Mouse (Mus musculus): ENCODE data around the gene Plxnd1. TPM values are rescaled to one million over a fixed set of nuclear protein-coding genes. Genes with fewer than 3 reads are reported as not detected.

Plxnd1 gene
- total RNA-seq, 2 experiments from 2014 or later = 14.7 to 26.7 TPM

GRCm38 (mm10) chr6:116007561-116008173, 12.9 kb upstream of the Plxnd1 start:
- peak overlapping the region; percentile 46 for H3K27ac ChIP-seq
- peak overlapping the region; percentile 44 for H3K4me3 ChIP-seq
- DNase-seq = peak; percentile 85
- peak; percentile 88 for TF ChIP-seq CTCF (IDR thresholded peaks at IDR 0.05)
- intact Hi-C loops (cut with DNase I) = loop anchor here (1.0 to 2.0 kb wide), 2 partner anchors 106 to 161 kb away; no protein-coding TSS in a partner anchor

GRCm38 (mm10) chr6:116006731-116007130, 11.9 kb upstream of the Plxnd1 start:
- intact Hi-C loops (cut with DNase I) = no loop called here
- TF ChIP-seq CTCF (IDR thresholded peaks at IDR 0.05) = no peak
- peak; percentile 91 for DNase-seq
- peak overlapping the region; percentile 52 for H3K4me3 ChIP-seq
- H3K27ac ChIP-seq = peak overlapping the region; percentile 94

GRCm38 (mm10) chr6:116005959-116006288, 11.1 kb upstream of the Plxnd1 start:
- intact Hi-C loops (cut with DNase I) = no loop called here
- Histone ChIP-seq H3K4me3 (peak overlapping the region; percentile 52), H3K27ac (peak overlapping the region; percentile 94)
- DNase-seq = peak; percentile 45
- TF ChIP-seq CTCF (IDR thresholded peaks at IDR 0.05) = no peak

GRCm38 (mm10) chr6:116005275-116005958, 10.6 kb upstream of the Plxnd1 start:
- no peak for TF ChIP-seq CTCF (IDR thresholded peaks at IDR 0.05)
- intact Hi-C loops (cut with DNase I) = no loop called here
- peak; percentile 34 for DNase-seq
- Histone ChIP-seq H3K27ac (peak overlapping the region; percentile 94), H3K4me3 (peak overlapping the region; percentile 52)

GRCm38 (mm10) chr6:116004716-116005115, 9.9 kb upstream of the Plxnd1 start:
- intact Hi-C loops (cut with DNase I) = no loop called here
- peak; percentile 44 for DNase-seq
- no peak for TF ChIP-seq CTCF (IDR thresholded peaks at IDR 0.05)
- Histone ChIP-seq H3K27ac (peak overlapping the region; percentile 94), H3K4me3 (peak overlapping the region; percentile 40; the same call in 1 of the 2 replicates)

GRCm38 (mm10) chr6:116004069-116004468, 9.3 kb upstream of the Plxnd1 start:
- Histone ChIP-seq H3K27ac (peak overlapping the region; percentile 94), H3K4me3 (peak overlapping the region; percentile 40)
- DNase-seq = peak; percentile 63
- TF ChIP-seq CTCF (IDR thresholded peaks at IDR 0.05) = no peak
- intact Hi-C loops (cut with DNase I) = no loop called here

- peak overlapping the region; percentile 94 for H3K27ac ChIP-seq
- DNase-seq = peak; percentile 42
- intact Hi-C loops (cut with DNase I) = no loop called here
- TF ChIP-seq CTCF (IDR thresholded peaks at IDR 0.05) = no peak
- peak overlapping the region; percentile 40 for H3K4me3 ChIP-seq
Observed at GRCm38 (mm10) chr6:116003516-116003915, 8.7 kb upstream of the Plxnd1 start.

GRCm38 (mm10) chr6:116002311-116003104, 7.7 kb upstream of the Plxnd1 start:
- DNase-seq = peak; percentile 26
- Histone ChIP-seq H3K4me3 (no peak overlapping the region), H3K27ac (peak overlapping the region; percentile 46)
- TF ChIP-seq CTCF (IDR thresholded peaks at IDR 0.05) = no peak
- intact Hi-C loops (cut with DNase I) = no loop called here

GRCm38 (mm10) chr6:116000851-116001250, 6.0 kb upstream of the Plxnd1 start:
- TF ChIP-seq CTCF (IDR thresholded peaks at IDR 0.05) = no peak
- Histone ChIP-seq H3K27ac (no peak overlapping the region), H3K4me3 (no peak overlapping the region)
- intact Hi-C loops (cut with DNase I) = no loop called here
- peak; percentile 14 for DNase-seq

GRCm38 (mm10) chr6:115999227-115999626, 4.4 kb upstream of the Plxnd1 start:
- no peak for TF ChIP-seq CTCF (IDR thresholded peaks at IDR 0.05)
- intact Hi-C loops (cut with DNase I) = no loop called here
- Histone ChIP-seq H3K4me3 (no peak overlapping the region), H3K27ac (peak overlapping the region; percentile 93)
- DNase-seq = no peak

GRCm38 (mm10) chr6:115998758-115999157, 4.0 kb upstream of the Plxnd1 start:
- intact Hi-C loops (cut with DNase I) = no loop called here
- DNase-seq = no peak
- Histone ChIP-seq H3K27ac (peak overlapping the region; percentile 93), H3K4me3 (no peak overlapping the region)
- no peak for TF ChIP-seq CTCF (IDR thresholded peaks at IDR 0.05)

- peak overlapping the region; percentile 93 for H3K27ac ChIP-seq
- no peak for TF ChIP-seq CTCF (IDR thresholded peaks at IDR 0.05)
- intact Hi-C loops (cut with DNase I) = no loop called here
Observed at GRCm38 (mm10) chr6:115997726-115998311, 3.0 kb upstream of the Plxnd1 start.

More at GRCm38 (mm10) chr6:115997726-115998311, 3.0 kb upstream of the Plxnd1 start:
- no peak for DNase-seq
- H3K4me3 ChIP-seq = no peak overlapping the region

Measured in gastrocnemius, adult 2 months (tissue).